Mouse (Mus musculus): Measurements from ENCODE around the gene Eipr1. TPM values are rescaled to one million over a fixed set of nuclear protein-coding genes. Genes with fewer than 3 reads are reported as not detected.
"Not testable (repeated sequence)": the region's sequence is repeated elsewhere in the genome, so short reads cannot be mapped to it uniquely, and the experiment has no call there.

Gene Eipr1
- polyA plus RNA-seq, 1 experiment from 2014 or later, result 36.3 TPM

DNA sequence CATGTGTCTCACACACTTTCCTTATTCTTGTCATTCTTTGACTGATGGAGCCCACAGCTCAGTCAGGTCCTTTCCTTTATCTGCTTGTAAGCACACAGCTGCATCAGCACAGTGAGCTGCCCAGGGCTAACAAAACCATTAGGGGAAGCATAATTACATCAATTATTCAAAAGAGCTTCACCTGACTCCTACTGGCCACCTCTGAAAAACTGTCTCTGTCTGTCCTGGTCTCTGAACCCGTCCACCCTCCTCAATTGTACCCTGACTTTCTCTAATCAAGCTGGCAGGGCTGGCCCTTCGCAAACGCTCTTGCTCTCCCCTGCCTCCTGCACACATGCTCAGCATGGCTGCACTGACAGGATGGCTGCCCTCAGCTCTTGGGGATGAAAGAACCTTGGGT is 27.2 kb upstream of the Eipr1 start:
- H3K9me3 ChIP-seq (ENCODE audit: control insufficient read depth, low read length), result no peaks in the 10 kb centered on the region
- no peak overlapping the region for H3K4me2 ChIP-seq (ENCODE audit: low read depth, low read length, severe bottlenecking)
- no peak overlapping the region for H3K4me3 ChIP-seq (ENCODE audit: low read depth, low read length)
- no peak for DNase-seq (ENCODE audit: low spot score)
- no peaks in the 10 kb centered on the region for H3K4me1 ChIP-seq (replicated peaks; ENCODE audit: control insufficient read depth, insufficient read depth, low read length)
- H3K27me3 ChIP-seq (ENCODE audit: control insufficient read depth, insufficient read depth, low read length), result no peaks in the 10 kb centered on the region
- no peak overlapping the region for H3K27ac ChIP-seq (ENCODE audit: low read depth, low read length)
- 86% methylated on average over 3 of the region's 3 CpGs for WGBS
- H3K9ac ChIP-seq (ENCODE audit: low read length), result no peak overlapping the region
- no peak for ATAC-seq (replicated peaks; ENCODE audit: low FRiP score)
- peaks cover 3% of the 10 kb centered on the region; the same call in 1 of the 2 replicates for H3K36me3 ChIP-seq (ENCODE audit: control insufficient read depth, insufficient read depth, low read length)

DNA sequence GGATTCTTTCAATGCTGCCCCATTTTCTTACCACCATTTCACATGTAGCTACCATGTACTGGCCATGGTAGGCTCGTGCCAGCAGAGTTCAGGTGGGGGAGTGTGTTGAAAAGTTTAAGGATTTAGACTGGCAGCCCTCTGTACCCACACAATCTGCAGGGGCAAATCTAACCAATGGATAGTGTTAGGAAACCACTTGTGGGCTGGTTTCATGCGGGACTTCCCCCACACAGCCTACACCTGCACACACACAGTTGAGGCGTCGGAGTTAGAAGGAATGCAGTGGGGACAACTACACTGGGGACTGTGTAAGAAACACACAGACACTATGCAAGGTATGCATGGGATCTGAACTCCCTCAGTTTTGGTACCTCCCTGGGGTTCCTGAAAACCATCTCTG is 25.4 kb upstream of the Eipr1 start:
- Histone ChIP-seq H3K36me3 (ENCODE audit: control insufficient read depth, insufficient read depth, low read length) (no peaks in the 10 kb centered on the region; the same call in 1 of the 2 replicates), H3K9me3 (ENCODE audit: control insufficient read depth, low read length) (no peaks in the 10 kb centered on the region), H3K27me3 (ENCODE audit: control insufficient read depth, insufficient read depth, low read length) (no peaks in the 10 kb centered on the region), H3K4me1 (replicated peaks; ENCODE audit: control insufficient read depth, insufficient read depth, low read length) (no peaks in the 10 kb centered on the region), H3K27ac (ENCODE audit: low read depth, low read length) (no peak overlapping the region), H3K4me2 (ENCODE audit: low read depth, low read length, severe bottlenecking) (no peak overlapping the region), H3K4me3 (ENCODE audit: low read depth, low read length) (no peak overlapping the region), H3K9ac (ENCODE audit: low read length) (no peak overlapping the region)
- ATAC-seq (replicated peaks; ENCODE audit: low FRiP score) (no peak), DNase-seq (ENCODE audit: low spot score) (no peak)
- 93% methylated on average over 4 of the region's 4 CpGs for WGBS

DNA sequence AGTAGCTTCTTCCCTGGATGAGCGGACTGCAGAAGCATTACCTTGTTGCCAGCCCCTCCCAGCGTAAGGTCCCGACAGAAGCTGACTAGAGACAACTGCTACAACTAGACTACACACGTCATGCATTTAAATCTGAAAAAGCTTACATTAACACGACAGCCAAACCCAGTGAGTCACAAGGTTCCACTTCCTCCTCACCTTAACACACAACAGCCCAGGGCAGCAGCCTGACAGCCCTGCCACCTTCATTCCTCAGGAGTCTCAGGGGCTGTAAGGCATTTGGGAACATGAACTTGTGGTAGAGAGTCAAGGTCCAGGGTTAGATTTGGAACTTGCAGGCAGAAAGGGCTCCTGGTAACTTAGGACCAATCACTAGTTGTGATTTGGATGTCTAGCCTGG is 24.5 kb upstream of the Eipr1 start:
- Histone ChIP-seq H3K27ac (ENCODE audit: low read depth, low read length) (no peak overlapping the region), H3K9me3 (ENCODE audit: control insufficient read depth, low read length) (no peaks in the 10 kb centered on the region), H3K4me3 (ENCODE audit: low read depth, low read length) (no peak overlapping the region), H3K4me2 (ENCODE audit: low read depth, low read length, severe bottlenecking) (no peak overlapping the region), H3K9ac (ENCODE audit: low read length) (no peak overlapping the region), H3K36me3 (ENCODE audit: control insufficient read depth, insufficient read depth, low read length) (no peaks in the 10 kb centered on the region), H3K27me3 (ENCODE audit: control insufficient read depth, insufficient read depth, low read length) (no peaks in the 10 kb centered on the region), H3K4me1 (replicated peaks; ENCODE audit: control insufficient read depth, insufficient read depth, low read length) (no peaks in the 10 kb centered on the region)
- no peak for DNase-seq (ENCODE audit: low spot score)
- no peak for ATAC-seq (replicated peaks; ENCODE audit: low FRiP score)
- 93% methylated on average over 5 of the region's 5 CpGs for WGBS

DNA sequence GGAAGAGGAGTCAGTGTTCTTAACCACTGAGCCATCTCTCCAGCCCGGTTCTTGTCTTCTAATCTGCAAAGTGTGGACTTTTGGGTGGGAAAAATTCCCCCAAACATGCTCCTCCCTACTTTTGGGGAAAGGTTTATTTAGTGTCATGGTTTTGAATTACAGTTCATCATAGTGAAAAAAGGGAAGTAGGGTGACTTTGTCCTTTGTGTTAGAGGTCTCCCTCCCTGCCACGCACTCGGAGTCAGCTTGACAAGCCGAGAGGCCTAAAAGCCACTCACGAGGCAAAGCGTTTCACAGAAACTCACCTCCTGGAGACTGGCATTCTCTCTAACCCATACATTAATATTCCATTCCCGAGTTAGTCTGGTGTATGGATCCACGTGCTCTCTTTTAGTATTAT is 19.0 kb upstream of the Eipr1 start:
- WGBS, result 96% methylated on average over 8 of the region's 8 CpGs
- peaks cover 4% of the 10 kb centered on the region; the same call in 1 of the 2 replicates for H3K36me3 ChIP-seq (ENCODE audit: control insufficient read depth, insufficient read depth, low read length)
- no peaks in the 10 kb centered on the region for H3K27me3 ChIP-seq (ENCODE audit: control insufficient read depth, insufficient read depth, low read length)
- ATAC-seq (replicated peaks; ENCODE audit: low FRiP score), result no peak
- H3K9ac ChIP-seq (ENCODE audit: low read length), result no peak overlapping the region
- DNase-seq (ENCODE audit: low spot score), result no peak
- H3K4me2 ChIP-seq (ENCODE audit: low read depth, low read length, severe bottlenecking), result no peak overlapping the region
- H3K9me3 ChIP-seq (ENCODE audit: control insufficient read depth, low read length), result no peaks in the 10 kb centered on the region
- no peaks in the 10 kb centered on the region for H3K4me1 ChIP-seq (replicated peaks; ENCODE audit: control insufficient read depth, insufficient read depth, low read length)
- H3K4me3 ChIP-seq (ENCODE audit: low read depth, low read length), result no peak overlapping the region
- H3K27ac ChIP-seq (ENCODE audit: low read depth, low read length), result no peak overlapping the region

DNA sequence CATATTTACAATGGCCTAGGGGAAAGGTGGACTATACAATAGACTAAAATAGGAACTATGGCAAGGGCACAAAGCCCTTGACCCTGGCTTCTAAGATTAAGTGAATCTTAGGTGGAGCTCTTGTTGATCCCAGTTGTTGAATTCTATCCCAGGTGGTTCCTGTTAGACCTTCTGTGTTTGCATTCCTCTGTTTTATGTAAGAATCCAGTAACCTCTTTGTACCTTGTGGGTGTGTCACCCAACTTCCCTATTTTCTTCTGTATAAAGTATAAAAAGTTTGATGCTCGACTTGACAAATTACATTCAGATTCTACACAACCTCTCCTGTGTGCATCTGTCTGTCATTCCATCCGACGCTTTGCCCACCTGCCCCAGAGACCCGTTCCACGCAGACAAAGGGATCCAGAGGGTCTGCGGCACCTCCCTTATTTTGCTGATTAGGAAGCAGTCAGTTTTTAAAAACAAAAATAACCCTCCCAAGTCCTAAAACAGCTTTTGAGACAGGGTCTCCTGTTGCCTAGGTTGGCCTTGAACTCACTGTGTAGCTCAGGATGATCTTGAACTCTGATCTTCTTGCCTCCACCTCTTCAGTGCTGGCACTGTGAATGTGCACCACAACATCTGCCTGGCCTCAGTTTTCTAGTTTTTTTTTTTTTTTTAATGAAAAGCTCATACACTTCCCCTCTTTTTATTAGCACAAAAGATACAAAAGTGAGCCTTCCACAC is 17.9 kb upstream of the Eipr1 start:
- not testable (repeated sequence) for ATAC-seq (replicated peaks; ENCODE audit: low FRiP score); H3K27ac ChIP-seq (ENCODE audit: low read depth, low read length); H3K9me3 ChIP-seq (ENCODE audit: control insufficient read depth, low read length); H3K4me1 ChIP-seq (replicated peaks; ENCODE audit: control insufficient read depth, insufficient read depth, low read length); H3K4me3 ChIP-seq (ENCODE audit: low read depth, low read length); H3K4me2 ChIP-seq (ENCODE audit: low read depth, low read length, severe bottlenecking); DNase-seq (ENCODE audit: low spot score); H3K27me3 ChIP-seq (ENCODE audit: control insufficient read depth, insufficient read depth, low read length); H3K9ac ChIP-seq (ENCODE audit: low read length); H3K36me3 ChIP-seq (ENCODE audit: control insufficient read depth, insufficient read depth, low read length)
- 97% methylated on average over 6 of the region's 6 CpGs for WGBS

DNA sequence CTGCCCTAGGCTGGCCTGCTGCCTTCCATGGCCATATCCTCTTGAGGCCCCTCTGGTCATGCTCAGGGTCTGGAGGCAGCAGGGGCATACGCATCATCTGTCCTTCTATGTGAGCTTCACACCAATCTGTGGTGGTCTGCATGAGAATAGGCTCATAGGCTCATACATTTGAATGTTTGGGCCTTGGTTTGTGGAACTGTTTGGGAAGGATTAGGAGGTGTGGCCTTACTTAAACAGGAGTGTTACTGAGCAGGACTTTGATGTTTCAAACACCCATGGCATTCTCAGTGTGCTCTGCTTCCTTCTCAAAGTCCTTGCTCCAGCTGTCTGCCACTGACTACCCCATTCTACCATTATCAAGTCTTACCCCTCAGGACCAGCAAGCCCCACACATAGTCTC is 17.3 kb upstream of the Eipr1 start:
- no peaks in the 10 kb centered on the region for H3K27me3 ChIP-seq (ENCODE audit: control insufficient read depth, insufficient read depth, low read length)
- no peak overlapping the region for H3K27ac ChIP-seq (ENCODE audit: low read depth, low read length)
- no peaks in the 10 kb centered on the region for H3K4me1 ChIP-seq (replicated peaks; ENCODE audit: control insufficient read depth, insufficient read depth, low read length)
- no peak overlapping the region for H3K4me3 ChIP-seq (ENCODE audit: low read depth, low read length)
- 100% methylated on average over 1 of the region's 1 CpGs for WGBS
- peaks cover 4% of the 10 kb centered on the region; the same call in 1 of the 2 replicates for H3K36me3 ChIP-seq (ENCODE audit: control insufficient read depth, insufficient read depth, low read length)
- no peak for ATAC-seq (replicated peaks; ENCODE audit: low FRiP score)
- H3K9ac ChIP-seq (ENCODE audit: low read length), result no peak overlapping the region
- H3K4me2 ChIP-seq (ENCODE audit: low read depth, low read length, severe bottlenecking), result no peak overlapping the region
- no peak for DNase-seq (ENCODE audit: low spot score)
- H3K9me3 ChIP-seq (ENCODE audit: control insufficient read depth, low read length), result no peaks in the 10 kb centered on the region

DNA sequence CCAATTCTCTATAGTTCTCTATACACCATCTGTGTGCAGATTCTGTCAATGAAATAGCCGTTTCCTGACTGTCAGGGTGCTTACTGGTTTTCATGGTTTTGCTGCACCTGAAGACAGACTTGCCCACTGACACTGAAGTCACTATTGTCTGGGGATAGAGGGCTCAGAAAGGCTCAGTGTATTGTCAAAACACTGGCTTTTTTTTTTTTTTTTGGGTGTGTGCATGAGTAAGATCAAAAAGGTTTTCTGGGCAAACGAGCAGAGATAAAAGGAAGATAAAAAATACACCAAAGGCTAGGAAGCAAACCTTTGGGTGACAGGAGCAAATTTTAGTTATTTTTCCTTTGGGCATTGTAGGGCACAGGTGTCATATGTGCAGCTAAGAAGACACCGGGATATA is 16.3 kb upstream of the Eipr1 start:
- no peak for DNase-seq (ENCODE audit: low spot score)
- Histone ChIP-seq H3K4me3 (ENCODE audit: low read depth, low read length) (no peak overlapping the region), H3K36me3 (ENCODE audit: control insufficient read depth, insufficient read depth, low read length) (peaks cover 4% of the 10 kb centered on the region; the same call in 1 of the 2 replicates), H3K4me1 (replicated peaks; ENCODE audit: control insufficient read depth, insufficient read depth, low read length) (no peaks in the 10 kb centered on the region), H3K9me3 (ENCODE audit: control insufficient read depth, low read length) (no peaks in the 10 kb centered on the region), H3K4me2 (ENCODE audit: low read depth, low read length, severe bottlenecking) (no peak overlapping the region), H3K27me3 (ENCODE audit: control insufficient read depth, insufficient read depth, low read length) (no peaks in the 10 kb centered on the region), H3K9ac (ENCODE audit: low read length) (no peak overlapping the region), H3K27ac (ENCODE audit: low read depth, low read length) (no peak overlapping the region)
- WGBS, result 90% methylated on average over 3 of the region's 3 CpGs
- ATAC-seq (replicated peaks; ENCODE audit: low FRiP score), result no peak

DNA sequence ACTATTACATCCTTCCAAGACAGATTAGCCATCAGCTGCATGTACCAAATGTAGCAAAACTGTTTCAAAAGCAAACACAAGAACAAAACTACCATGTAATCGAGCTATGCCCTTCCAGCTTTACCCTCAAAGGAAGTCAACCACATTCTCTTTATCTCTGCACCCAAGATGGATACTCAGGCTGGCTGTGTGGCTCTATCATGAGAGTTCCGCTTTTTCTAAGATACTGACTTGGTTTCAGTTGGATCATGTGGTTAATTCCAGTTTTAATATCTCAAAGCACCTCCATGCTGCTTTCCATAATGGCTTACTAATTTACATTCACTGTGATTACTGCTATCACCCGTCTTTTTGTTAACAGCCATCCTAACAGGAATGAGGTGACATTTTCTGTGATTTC is 8.3 kb upstream of the Eipr1 start:
- Histone ChIP-seq H3K4me3 (ENCODE audit: low read depth, low read length) (no peak overlapping the region), H3K36me3 (ENCODE audit: control insufficient read depth, insufficient read depth, low read length) (0 out of 2 replicates have a peak, but pooled peaks cover 3% of the 10 kb centered on the region), H3K27ac (ENCODE audit: low read depth, low read length) (no peak overlapping the region), H3K9me3 (ENCODE audit: control insufficient read depth, low read length) (no peaks in the 10 kb centered on the region), H3K4me2 (ENCODE audit: low read depth, low read length, severe bottlenecking) (no peak overlapping the region), H3K4me1 (replicated peaks; ENCODE audit: control insufficient read depth, insufficient read depth, low read length) (no peaks in the 10 kb centered on the region), H3K27me3 (ENCODE audit: control insufficient read depth, insufficient read depth, low read length) (no peaks in the 10 kb centered on the region), H3K9ac (ENCODE audit: low read length) (no peak overlapping the region)
- ATAC-seq (replicated peaks; ENCODE audit: low FRiP score), result no peak
- DNase-seq (ENCODE audit: low spot score), result no peak
- 84% methylated on average over 3 of the region's 3 CpGs for WGBS

DNA sequence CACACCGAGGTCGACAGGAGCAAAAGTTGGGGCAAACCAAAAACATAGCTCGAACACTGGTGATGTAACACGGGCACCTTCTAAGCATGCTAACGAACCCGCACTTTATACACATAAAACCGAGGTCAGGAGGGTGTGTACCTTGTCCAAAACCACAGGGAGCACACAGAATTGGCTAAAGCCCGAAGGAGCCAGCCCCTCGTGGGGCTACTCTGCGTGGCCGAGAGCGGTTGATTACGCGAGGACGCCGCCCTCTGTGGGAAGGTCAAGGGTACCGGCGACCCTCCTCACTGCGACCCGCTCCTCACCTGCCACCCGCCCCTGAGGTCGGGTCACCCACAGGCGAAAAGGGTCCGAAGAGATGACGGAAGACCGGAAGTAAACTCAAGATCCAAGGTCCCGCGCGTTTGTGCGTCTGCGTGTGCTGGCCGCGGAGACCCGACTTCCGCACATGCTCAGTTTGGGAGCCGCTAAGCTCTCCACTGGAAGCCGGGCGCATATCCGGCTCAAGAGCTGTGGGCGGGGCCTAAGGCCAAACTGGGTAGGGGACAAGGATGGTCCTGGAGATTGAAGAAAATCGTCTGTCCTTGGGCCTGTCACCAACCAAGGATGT is 1.5 kb upstream of the Eipr1 start, which contains the start of gene Trappc12:
Gene Trappc12, minus strand, starts transcription at position 452 of the 613 bp plus-strand sequence.
- WGBS, result 1% methylated on average over 41 of the region's 41 CpGs
- peak within 1 kb of the TSS; percentile 78 for H3K4me3 ChIP-seq (ENCODE audit: low read depth, low read length)
- no peaks in the 10 kb centered on the region for H3K27me3 ChIP-seq (ENCODE audit: control insufficient read depth, insufficient read depth, low read length)
- peak within 1 kb of the TSS; percentile 85 for H3K4me2 ChIP-seq (ENCODE audit: low read depth, low read length, severe bottlenecking)
- no peak within 1 kb of the TSS for H3K27ac ChIP-seq (ENCODE audit: low read depth, low read length)
- ATAC-seq (replicated peaks; ENCODE audit: low FRiP score), result peak; percentile 93
- H3K9ac ChIP-seq (ENCODE audit: low read length), result peak within 1 kb of the TSS; percentile 83
- DNase-seq (ENCODE audit: low spot score), result peak; percentile 91
- H3K9me3 ChIP-seq (ENCODE audit: control insufficient read depth, low read length), result no peaks in the 10 kb centered on the region
- H3K4me1 ChIP-seq (replicated peaks; ENCODE audit: control insufficient read depth, insufficient read depth, low read length), result 0 out of 2 replicates have a peak, but pooled peaks cover 3% of the 10 kb centered on the region
- H3K36me3 ChIP-seq (ENCODE audit: control insufficient read depth, insufficient read depth, low read length), result no peaks in the 10 kb centered on the region
